Mouse (Mus musculus): ENCODE results near the gene Zfr2. TPM values are rescaled to one million over a fixed set of nuclear protein-coding genes. Genes with fewer than 3 reads are reported as not detected.
"Not testable (repeated sequence)": the region's sequence is repeated elsewhere in the genome, so short reads cannot be mapped to it uniquely, and the experiment has no call there.

The Zfr2 gene
- total RNA-seq, 2 experiments from 2014 or later: 57.6 to 63.6 TPM

GRCm38 (mm10) chr10:81201807-81202758, 30.9 kb upstream of the Zfr2 start, which contains the start of gene Nmrk2:
Gene Nmrk2 (minus strand): TSS chr10:81202051.
- DNase-seq (ENCODE audit: low spot score in 2 of 2): no peak

DNA sequence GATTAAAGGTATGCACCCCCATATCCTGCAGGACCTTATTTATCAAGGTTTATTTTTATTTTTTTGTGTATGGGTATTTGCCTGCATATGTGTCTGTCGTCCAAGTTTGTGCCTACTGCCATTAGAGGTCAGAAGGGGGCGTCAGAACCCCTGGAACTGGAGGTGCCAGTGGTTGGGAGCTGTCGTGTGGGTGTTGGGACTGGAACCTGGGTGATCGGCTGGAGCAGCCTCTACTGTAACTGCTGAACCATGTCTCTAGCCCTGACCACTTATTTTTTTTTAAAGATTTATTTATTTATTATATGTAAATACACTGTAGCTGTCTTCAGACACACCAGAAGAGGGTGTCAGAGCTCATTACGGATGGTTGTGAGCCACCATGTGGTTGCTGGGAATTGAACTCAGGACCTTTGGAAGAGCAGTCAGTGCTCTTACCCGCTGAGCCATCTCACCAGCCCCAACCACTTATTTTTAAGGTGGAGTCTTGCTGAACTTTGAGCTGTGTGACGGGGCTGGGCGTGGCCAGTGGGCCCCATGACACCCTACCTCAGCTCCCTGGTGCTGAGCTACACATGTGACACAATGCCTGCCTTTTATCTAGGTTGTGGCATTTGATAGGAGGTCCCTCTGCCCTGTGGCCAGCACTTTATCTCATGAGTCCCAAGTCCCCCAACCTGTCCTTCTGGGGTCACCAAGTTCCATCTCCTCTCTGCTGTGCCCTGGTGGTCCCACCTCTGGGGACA, 29.8 kb upstream of the Zfr2 start:
- no peak for DNase-seq (ENCODE audit: low spot score in 2 of 2)

DNA sequence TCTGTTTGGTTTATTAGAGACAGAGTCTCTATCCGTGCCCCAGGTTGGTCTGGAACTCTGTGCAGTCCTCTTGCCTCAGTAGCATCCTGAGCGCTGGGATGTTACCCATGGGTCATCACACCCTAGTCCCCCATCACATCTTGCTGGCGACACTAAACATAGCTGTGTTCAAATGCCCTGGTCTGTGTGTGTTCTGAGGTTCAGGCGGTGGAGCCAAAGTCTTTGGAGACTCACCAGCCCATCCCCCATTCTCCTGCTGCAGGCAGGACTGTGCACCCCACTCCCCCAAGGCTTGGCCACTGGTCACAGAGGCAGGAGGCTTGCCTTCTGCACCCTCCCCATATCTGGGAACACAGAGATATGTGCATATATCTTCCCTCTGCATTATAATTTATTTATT, 28.8 kb upstream of the Zfr2 start:
- DNase-seq (ENCODE audit: low spot score in 2 of 2): no peak

- no peak for DNase-seq (ENCODE audit: low spot score in 2 of 2)
Measured at GRCm38 (mm10) chr10:81210154-81210553, 22.8 kb upstream of the Zfr2 start.

DNA sequence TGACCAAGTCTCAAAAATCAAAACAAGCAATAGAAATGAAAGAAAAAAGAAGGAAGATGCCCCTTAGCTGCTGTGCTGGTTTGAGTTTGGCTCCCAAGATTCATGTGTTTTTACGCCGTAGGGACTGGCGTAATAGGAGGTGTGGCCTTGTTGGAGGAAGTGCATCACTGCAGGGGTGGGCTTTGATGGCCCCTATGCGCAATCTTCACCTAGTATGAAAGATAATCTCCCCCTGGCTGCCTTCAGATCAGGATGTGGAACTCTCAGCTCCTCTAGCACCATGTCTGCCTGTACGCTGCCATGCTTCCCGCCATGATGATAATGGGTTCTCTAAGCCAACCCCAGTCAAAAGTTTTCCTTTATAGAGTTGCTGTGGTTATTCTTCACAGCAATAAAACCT, 16.7 kb upstream of the Zfr2 start:
- no peak for DNase-seq (ENCODE audit: low spot score in 2 of 2)

DNA sequence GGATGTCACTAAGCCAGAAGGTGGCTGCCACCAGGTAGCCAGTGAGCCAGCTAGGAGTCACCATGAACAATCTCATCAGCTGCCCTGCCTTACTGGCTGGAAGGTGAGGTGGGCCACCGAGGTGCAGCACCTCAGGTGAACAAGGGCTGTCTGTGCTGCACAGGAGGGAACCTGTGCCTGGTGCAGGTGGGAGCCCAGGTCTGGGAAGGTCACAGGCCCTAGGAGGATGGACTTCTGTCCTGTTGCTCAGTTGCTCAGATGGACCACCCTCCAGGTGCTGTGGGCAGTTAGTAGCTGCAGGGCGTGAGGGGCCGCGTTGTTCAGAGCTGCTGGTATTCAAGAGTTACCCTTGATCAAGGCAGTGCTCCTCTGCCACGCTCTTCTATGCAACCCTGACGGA, 16.1 kb upstream of the Zfr2 start:
- no peak for DNase-seq (ENCODE audit: low spot score in 2 of 2)

DNA sequence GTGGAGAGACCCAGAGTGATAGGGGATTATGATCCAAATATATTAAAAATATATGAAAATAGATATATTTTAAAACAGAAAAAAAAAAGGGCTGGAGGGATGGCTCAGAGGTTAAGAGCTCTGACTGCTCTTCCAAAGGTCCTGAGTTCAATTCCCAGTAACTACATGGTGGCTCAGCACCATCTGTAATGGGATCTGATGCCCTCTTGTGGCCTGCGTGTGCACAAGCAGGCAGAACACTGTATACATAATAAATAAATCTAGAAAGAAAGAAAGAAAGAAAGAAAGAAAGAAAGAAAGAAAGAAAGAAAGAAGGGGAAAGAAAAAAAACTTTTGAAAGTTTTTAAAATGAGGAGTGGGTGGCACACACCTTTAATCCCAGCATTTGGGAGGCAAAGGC, 15.7 kb upstream of the Zfr2 start:
- not testable (repeated sequence) for DNase-seq (ENCODE audit: low spot score in 2 of 2)

DNA sequence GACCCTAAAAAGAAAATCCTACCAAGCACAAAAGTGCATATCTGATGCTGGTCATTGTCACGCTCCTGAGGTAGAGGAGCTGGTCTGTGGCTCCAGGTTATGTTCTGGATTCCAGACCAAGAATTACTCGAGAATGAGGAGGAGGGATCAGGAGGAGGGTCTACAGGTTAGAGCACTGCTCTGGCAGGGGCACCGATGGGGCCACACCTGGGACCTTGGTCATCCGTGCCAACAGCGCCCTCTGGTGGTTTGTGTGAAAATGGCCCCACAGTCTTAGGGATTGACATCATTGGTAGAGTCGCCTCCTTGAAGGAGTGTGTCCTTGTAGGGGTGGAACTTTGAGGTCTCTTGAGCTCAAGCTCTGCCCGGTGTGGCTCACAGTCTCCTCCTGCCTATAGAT, 15.0 kb upstream of the Zfr2 start:
- peak in 1 of 2 experiments; percentile 57 for DNase-seq (ENCODE audit: low spot score in 2 of 2)

DNA sequence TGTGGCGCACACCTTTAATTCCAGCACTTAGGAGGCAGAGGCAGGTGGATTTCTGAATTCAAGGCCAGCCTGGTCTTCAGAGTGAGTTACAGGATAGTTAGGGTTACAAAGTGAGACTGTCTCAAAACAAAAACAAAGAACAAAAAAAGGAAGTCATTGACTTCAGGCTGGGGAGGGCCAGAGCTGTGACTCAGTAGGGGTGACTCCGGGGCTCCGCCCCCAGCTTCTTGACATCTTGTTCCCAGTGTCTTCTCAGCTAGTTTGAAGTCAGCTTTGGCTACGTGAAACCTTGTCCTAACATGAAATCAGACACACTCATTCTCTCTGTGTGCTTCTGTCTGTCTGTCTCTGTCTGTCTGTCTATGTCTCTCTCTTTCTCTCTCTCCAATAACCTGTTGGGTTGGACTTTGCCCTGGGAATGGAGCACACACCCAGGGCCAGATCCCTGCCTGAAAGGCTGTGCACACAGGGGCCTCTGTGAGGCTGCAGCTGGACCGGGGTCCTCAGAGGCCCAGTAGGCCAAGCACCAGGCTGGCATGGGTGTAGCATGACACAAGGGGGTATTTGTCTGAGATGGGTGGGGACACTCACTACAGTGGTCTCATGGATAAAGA, 11.4 kb upstream of the Zfr2 start:
- no peak for DNase-seq (ENCODE audit: low spot score in 2 of 2)

DNA sequence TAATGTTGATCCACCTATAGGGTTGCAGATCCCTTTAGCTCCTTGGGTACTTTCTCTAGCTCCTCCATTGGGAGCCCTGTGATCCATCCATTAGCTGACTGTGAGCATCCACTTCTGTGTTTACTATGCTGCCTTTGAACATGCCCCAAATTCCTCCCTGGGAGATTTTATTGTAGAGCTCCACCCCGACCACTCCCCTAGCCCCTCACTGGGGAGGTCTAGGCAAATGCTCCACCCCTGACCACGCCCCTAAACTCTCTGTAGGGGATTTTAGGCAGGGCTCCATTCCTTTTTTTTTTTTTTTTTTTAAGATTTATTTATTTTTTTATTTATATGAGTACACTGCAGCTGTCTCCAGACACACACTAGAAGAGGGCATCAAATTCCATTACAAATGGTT, 9.2 kb upstream of the Zfr2 start:
- DNase-seq (ENCODE audit: low spot score in 2 of 2): not testable (repeated sequence)

- DNase-seq (ENCODE audit: low spot score in 2 of 2): peak in 1 of 2 experiments; percentile 54
Measured at GRCm38 (mm10) chr10:81229735-81230437, 3.1 kb upstream of the Zfr2 start.

GRCm38 (mm10) chr10:81230438-81231332, 2.3 kb upstream of the Zfr2 start, which contains the start of gene Atcay:
Gene Atcay (minus strand): TSS chr10:81230833.
- DNase-seq (ENCODE audit: low spot score in 2 of 2): peak; percentile 79 to 90

GRCm38 (mm10) chr10:81231436-81231835, 1.5 kb upstream of the Zfr2 start:
- DNase-seq (ENCODE audit: low spot score in 2 of 2): no peak

GRCm38 (mm10) chr10:81233226-81233585, 251 bp downstream of the Zfr2 start:
- no peak for DNase-seq (ENCODE audit: low spot score in 2 of 2)

- no peak for DNase-seq (ENCODE audit: low spot score in 2 of 2)
Measured at GRCm38 (mm10) chr10:81234206-81234605, 1.3 kb downstream of the Zfr2 start.

DNA sequence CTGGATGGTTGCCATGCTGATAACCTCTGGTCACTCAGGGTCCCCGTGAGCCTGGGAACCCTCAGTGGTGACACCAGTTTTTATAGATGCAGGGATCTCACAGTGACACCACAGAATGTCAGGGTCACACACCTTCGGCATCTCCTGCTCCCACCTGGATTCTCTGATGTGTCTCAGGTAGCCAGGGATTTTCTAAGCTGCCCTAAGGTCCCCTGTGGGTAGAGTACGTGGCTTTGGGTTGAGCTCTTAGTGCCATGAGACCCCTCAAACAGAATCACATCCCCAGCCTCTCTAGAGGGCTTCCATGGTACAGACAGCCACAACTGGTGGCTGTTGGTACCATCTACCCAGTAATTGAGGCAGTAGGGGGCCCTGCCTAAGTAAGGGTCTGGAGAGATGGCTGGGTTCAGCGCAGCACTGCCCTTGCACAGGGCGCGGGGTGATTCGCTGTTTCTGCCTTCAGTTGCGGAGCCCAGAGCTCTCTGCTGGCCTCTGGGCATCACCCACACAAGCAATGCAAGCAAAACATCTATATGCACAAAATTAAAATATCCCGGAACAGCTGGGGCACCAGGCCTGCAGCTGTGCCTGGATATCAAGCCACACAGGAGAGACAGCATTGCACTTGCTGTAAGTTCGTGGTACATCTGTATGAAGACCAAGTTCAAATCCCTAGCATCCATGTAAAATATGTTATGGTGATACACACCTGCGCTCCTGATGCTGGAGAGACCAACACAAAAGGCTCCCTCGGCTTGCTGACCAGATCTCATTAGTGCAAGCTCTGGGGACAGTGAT, 3.7 kb downstream of the Zfr2 start:
- DNase-seq (ENCODE audit: low spot score in 2 of 2): no peak

DNA sequence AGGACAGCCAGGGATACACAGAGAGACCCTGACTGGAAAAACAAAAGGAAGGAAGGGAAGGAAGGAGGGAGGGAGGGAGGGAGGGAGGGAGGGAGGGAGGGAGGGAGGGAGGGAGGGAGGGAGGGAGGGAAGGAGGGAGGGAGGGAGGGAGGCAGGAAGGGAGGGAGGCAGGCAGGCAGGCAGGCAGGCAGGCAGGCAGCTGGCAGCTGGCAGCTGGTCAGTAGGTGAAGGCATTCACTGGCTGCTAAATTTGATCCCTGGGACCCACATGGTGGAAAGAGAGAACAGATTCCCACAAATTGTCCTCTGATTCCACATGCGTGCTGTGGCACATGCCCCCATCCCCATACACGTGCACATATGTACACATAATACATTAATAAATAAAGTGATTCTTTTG, 5.7 kb downstream of the Zfr2 start:
- no peak for DNase-seq (ENCODE audit: low spot score in 2 of 2)

DNA sequence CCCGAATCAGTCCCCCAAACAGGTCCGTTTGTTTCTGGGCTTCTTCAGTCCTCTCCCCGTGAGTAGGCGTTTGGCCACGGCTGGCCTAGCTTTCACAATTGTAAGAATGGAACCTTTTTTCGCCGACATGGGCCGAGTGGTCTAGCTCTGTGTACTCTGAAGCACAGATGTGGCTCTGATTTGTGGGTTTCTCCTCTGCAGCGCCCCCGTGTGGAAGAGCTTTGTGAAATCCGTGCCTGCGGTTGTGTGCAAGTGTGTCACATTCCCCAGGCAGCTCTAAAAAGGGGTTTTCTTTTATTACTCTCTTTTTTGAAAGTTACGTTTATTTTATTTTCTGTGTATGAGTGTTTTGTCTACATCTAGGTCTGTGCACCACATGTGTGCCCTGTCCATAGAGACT, 7.9 kb downstream of the Zfr2 start:
- peak in 1 of 2 experiments; percentile 82 for DNase-seq (ENCODE audit: low spot score in 2 of 2)

- DNase-seq (ENCODE audit: low spot score in 2 of 2): no peak
Measured at GRCm38 (mm10) chr10:81242021-81242420, 9.1 kb downstream of the Zfr2 start.

Measured in layer of hippocampus, adult 18-20 months (tissue).